Mouse (Mus musculus) naive thymus-derived CD4-positive, alpha-beta T cell, adult 2 months (primary cell): Measurements from ENCODE around the gene Shisa2.
"Not testable (repeated sequence)": the region's sequence is repeated elsewhere in the genome, so short reads cannot be mapped to it uniquely, and the experiment has no call there.

ENCODE experiments used
- DNase-seq: peaks from one replicate; pipeline ENCODE4 v3.0.0-alpha.2; 2011; ENCODE audit warnings: low read depth

Shisa2 gene

GRCm38 (mm10) chr14:59625158-59625805 is at the start of gene Shisa2:
TSS of gene Shisa2 (plus strand) at chr14:59625308.
- no peak for DNase-seq

GRCm38 (mm10) chr14:59576385-59576784 is 48.7 kb upstream of the Shisa2 start:
- no peak for DNase-seq

- peak; percentile 59 for DNase-seq
Observed at GRCm38 (mm10) chr14:59590614-59591013, 34.5 kb upstream of the Shisa2 start.

- DNase-seq, result no peak
Observed at GRCm38 (mm10) chr14:59591901-59592300, 33.2 kb upstream of the Shisa2 start.

- DNase-seq, result no peak
Observed at GRCm38 (mm10) chr14:59592593-59592992, 32.5 kb upstream of the Shisa2 start.

GRCm38 (mm10) chr14:59594988-59595387 is 30.1 kb upstream of the Shisa2 start:
- DNase-seq, result no peak

GRCm38 (mm10) chr14:59597398-59598259 is 27.5 kb upstream of the Shisa2 start, which contains the start of gene Cdadc1:
TSS of gene Cdadc1 (minus strand) at chr14:59597959.
- peak; percentile 97 for DNase-seq

GRCm38 (mm10) chr14:59598260-59598627 is 26.9 kb upstream of the Shisa2 start:
- DNase-seq, result no peak

- DNase-seq, result peak; percentile 59
Observed at GRCm38 (mm10) chr14:59604002-59604645, 21.0 kb upstream of the Shisa2 start.

GRCm38 (mm10) chr14:59605671-59606353 is 19.3 kb upstream of the Shisa2 start:
- DNase-seq, result peak; percentile 83

GRCm38 (mm10) chr14:59607021-59607420 is 18.1 kb upstream of the Shisa2 start:
- no peak for DNase-seq

- DNase-seq, result peak; percentile 53
Observed at GRCm38 (mm10) chr14:59612920-59613625, 12.0 kb upstream of the Shisa2 start.

- DNase-seq, result not testable (repeated sequence)
Observed at GRCm38 (mm10) chr14:59614149-59614548, 11.0 kb upstream of the Shisa2 start.

GRCm38 (mm10) chr14:59616802-59617201 is 8.3 kb upstream of the Shisa2 start:
- DNase-seq, result no peak

GRCm38 (mm10) chr14:59624326-59624885 is 702 bp upstream of the Shisa2 start:
- no peak for DNase-seq

GRCm38 (mm10) chr14:59625806-59626364 is 777 bp downstream of the Shisa2 start:
- no peak for DNase-seq

- DNase-seq, result no peak
Observed at GRCm38 (mm10) chr14:59626711-59627110, 1.6 kb downstream of the Shisa2 start.

- DNase-seq, result no peak
Observed at GRCm38 (mm10) chr14:59627142-59627680, 2.1 kb downstream of the Shisa2 start.

- DNase-seq, result no peak
Observed at GRCm38 (mm10) chr14:59627823-59628222, 2.7 kb downstream of the Shisa2 start.

GRCm38 (mm10) chr14:59629308-59629707 is 4.2 kb downstream of the Shisa2 start:
- no peak for DNase-seq

- DNase-seq, result no peak
Observed at GRCm38 (mm10) chr14:59630096-59630495, 5.0 kb downstream of the Shisa2 start.
